Mouse (Mus musculus) heart, embryonic 13.5 days (tissue): Measurements from ENCODE around the gene Tfr2. TPM values are rescaled to one million over a fixed set of nuclear protein-coding genes. Genes with fewer than 3 reads are reported as not detected.
A peak's percentile ranks its signal among the peaks of the same experiment; 100 is the strongest.

Experiments
- ATAC-seq: fragments of 200-750 bp; cut with Nextera tagmentation; 2 replicates; pipeline ENCODE4 v1.8.0; 2017; ENCODE audit warnings: moderate TSS enrichment; ENCODE audit not compliant: insufficient number of reproducible peaks, low FRiP score, low TSS enrichment; ENCODE audit errors: extremely low read depth
- H3K27ac ChIP-seq: fragments of 300-500 bp; sonication (generic); replicated peaks from 2 replicates; pipeline ENCODE4 v1.5.1; 2015; ENCODE audit warnings: moderate library complexity, mild to moderate bottlenecking, inconsistent platforms
- H3K27me3 ChIP-seq: fragments of 300-500 bp; sonication (generic); replicated peaks from 2 replicates; pipeline ENCODE4 v1.6.1; 2015; ENCODE audit warnings: mild to moderate bottlenecking, inconsistent platforms
- H3K36me3 ChIP-seq: fragments of 300-500 bp; sonication (generic); 2 replicates; pipeline ENCODE4 v1.6.1; 2015; ENCODE audit warnings: mild to moderate bottlenecking, inconsistent platforms
- H3K4me1 ChIP-seq: fragments of 300-500 bp; sonication (generic); 2 replicates; pipeline ENCODE4 v1.6.1; 2015; ENCODE audit warnings: inconsistent platforms
- H3K4me2 ChIP-seq: fragments of 300-500 bp; sonication (generic); 2 replicates; pipeline ENCODE4 v1.6.1; 2015; ENCODE audit warnings: inconsistent platforms, mild to moderate bottlenecking, moderate library complexity
- H3K4me3 ChIP-seq: fragments of 300-500 bp; sonication (generic); 2 replicates; pipeline ENCODE4 v1.5.1; 2015; ENCODE audit warnings: moderate library complexity, mild to moderate bottlenecking, inconsistent platforms
- H3K9ac ChIP-seq: fragments of 300-500 bp; sonication (generic); 2 replicates; pipeline ENCODE4 v1.6.1; 2015; ENCODE audit warnings: inconsistent platforms, mild to moderate bottlenecking, moderate library complexity
- H3K9me3 ChIP-seq: fragments of 300-500 bp; sonication (generic); 2 replicates; pipeline ENCODE4 v1.6.1; 2016; ENCODE audit warnings: inconsistent platforms
- WGBS: fragments of 180-500 bp; shearing (Covaris S2); methylation state at CpG from one replicate; pipeline ENCODE4 v1.1.7; 2015; ENCODE audit warnings: mixed read lengths; 5-methylcytosine and 5-hydroxymethylcytosine counted together
- polyA plus RNA-seq: library from polyadenylated mRNA; unstranded; fragments of >200 nt; fragmentation: Nextera tagmentation; extraction: Ambion mirVana; gene quantifications from 2 replicates; pipeline ENCODE4 v1.2.1, GENCODE M21; 2015

The Tfr2 gene
- polyA plus RNA-seq, 1 experiment from 2014 or later: 0.59 TPM

DNA sequence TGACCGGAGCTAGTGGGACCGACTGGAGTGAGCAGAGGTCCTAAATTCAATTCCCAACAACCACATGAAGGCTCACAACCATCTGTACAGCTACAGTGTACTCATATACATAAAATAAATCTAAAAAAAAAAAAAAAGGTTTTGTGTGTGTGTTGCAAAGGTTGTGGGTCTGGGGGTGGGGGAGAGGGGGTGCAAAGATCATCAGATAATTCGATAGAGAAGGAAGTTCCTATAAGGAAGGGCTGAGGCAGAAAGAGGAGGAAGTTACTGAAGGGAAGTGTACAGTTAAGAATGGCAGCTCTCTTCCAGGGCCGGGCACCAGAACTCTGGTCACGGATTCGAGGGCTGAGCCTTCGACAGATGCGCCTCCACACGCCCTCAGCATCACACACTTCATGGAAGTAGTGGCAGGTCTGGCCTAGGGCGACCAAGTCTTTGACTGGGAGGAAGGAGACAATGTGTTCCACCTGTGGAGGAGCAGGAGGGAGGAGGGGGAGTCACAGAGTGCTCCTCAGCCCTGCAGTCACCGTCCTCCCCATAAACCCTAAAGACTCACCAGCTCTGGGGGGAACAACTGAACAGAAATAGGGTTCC is 54.4 kb downstream of the Tfr2 start:
- WGBS: 71% methylated on average over 11 of the region's 11 CpGs
- Histone ChIP-seq H3K9ac (no peak overlapping the region), H3K4me3 (no peak overlapping the region), H3K27me3 (peaks cover 4% of the 10 kb centered on the region; the same call in 1 of the 2 replicates), H3K4me1 (peaks cover 9% of the 10 kb centered on the region), H3K36me3 (no peaks in the 10 kb centered on the region), H3K9me3 (no peaks in the 10 kb centered on the region), H3K27ac (no peak overlapping the region), H3K4me2 (no peak overlapping the region)
- ATAC-seq: no peak

DNA sequence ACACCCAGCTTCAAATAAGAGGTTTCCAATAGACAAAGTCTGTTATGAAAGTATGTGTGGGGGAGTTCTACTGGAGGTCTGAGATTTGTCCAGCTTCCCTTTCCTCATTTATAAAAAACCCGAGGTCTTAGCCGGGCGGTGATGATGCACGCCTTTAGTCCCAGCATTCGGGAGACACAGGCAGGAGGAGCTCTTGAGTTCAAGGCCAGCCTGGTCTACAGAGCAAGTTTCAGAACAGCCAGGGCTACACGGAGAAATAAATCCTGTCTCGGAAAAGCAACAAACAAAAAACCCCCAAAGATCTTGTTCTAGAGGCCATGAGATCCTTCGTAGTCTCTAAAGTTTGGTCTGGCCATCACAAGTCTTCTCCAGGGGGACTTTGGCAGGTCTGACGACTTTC is 58.4 kb downstream of the Tfr2 start:
- peak overlapping the region; percentile 89 for H3K27ac ChIP-seq
- no peak for ATAC-seq
- peak overlapping the region; percentile 83 for H3K9ac ChIP-seq
- H3K4me1 ChIP-seq: peaks cover 41% of the 10 kb centered on the region
- WGBS: 2% methylated on average over 9 of the region's 9 CpGs
- H3K4me2 ChIP-seq: peak overlapping the region; percentile 75
- H3K9me3 ChIP-seq: no peaks in the 10 kb centered on the region
- H3K27me3 ChIP-seq: no peaks in the 10 kb centered on the region
- peaks cover 9% of the 10 kb centered on the region for H3K36me3 ChIP-seq
- H3K4me3 ChIP-seq: peak overlapping the region; percentile 96

DNA sequence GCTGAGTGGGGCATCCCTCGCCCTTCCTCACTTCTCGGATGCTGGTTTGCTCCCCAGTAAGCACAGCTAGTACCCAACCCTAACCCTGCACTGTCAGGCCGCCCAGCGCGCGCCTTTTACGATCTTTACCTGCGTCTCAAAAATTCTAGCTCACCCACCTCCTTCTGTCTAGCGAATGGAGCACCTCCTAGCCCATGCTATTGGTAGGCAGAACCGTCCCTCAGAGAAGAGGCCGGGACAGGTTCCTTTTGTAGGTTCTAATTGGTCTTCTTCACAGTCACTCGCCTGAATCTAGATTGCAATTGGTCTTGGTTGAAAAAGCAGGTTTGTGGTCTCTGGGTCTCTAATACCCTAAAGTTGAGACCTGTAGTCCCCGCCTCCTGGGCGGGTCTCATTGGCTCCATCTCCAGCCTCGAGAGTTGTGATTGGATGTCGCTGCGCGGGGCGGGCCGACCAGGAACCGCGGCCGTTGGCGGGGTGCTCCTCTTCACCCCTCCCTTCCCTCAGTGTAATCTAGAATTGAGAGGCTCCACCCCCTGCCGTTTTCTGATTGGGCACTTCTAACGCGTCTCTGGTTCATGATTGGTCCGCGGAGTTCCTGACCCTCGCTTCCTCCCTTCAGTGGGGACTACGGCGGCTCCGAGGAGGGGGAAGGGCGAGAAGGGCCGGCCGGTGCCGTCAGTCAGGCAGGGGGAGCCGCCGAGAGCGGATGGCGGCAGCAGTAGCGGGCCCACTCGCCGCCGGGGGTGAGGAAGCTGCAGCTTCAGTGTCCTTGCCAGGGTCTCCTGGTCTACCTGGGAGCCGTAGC is 59.1 kb downstream of the Tfr2 start, which contains the start of the genes Fbxo24, Lrch4 and Gm20605:
Gene Fbxo24, minus strand, starts transcription at position 505 of the 808 bp plus-strand sequence.
Gene Lrch4, plus strand, starts transcription at position 624 of the 808 bp plus-strand sequence.
Gene Gm20605, plus strand, starts transcription at position 678 of the 808 bp plus-strand sequence.
- ATAC-seq: peak; percentile 95
- H3K9ac ChIP-seq: peak within 1 kb of the TSS; percentile 94
- peaks cover 41% of the 10 kb centered on the region for H3K4me1 ChIP-seq
- no peaks in the 10 kb centered on the region for H3K27me3 ChIP-seq
- H3K27ac ChIP-seq: peak within 1 kb of the TSS; percentile 94
- no peaks in the 10 kb centered on the region for H3K9me3 ChIP-seq
- H3K4me3 ChIP-seq: peak within 1 kb of the TSS; percentile 96
- H3K36me3 ChIP-seq: peaks cover 16% of the 10 kb centered on the region
- peak within 1 kb of the TSS; percentile 96 for H3K4me2 ChIP-seq
- under 1% methylated on average over 46 of the region's 46 CpGs for WGBS

DNA sequence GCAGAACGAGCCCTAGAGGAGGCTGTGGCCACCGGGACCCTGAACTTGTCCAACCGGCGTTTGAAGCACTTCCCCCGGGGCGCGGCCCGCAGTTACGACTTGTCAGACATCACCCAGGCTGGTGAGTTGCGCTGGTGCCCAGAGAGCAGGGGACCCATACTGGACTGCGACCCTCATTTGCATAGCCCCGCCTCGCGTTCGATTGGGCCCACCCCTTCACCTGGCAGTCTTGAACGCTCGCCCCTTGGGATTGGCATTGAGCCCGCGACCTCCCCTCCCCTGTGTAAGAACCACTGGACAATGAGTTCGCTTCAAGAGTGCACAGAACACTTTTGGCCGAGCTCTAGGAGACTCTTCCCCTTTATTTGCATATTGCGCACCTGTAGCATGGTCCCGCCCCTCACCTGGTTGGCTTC is 59.7 kb downstream of the Tfr2 start:
- H3K9me3 ChIP-seq: no peaks in the 10 kb centered on the region
- peak; percentile 38 for ATAC-seq
- under 1% methylated on average over 23 of the region's 23 CpGs for WGBS
- peaks cover 22% of the 10 kb centered on the region for H3K36me3 ChIP-seq
- H3K27ac ChIP-seq: peak overlapping the region; percentile 94
- peaks cover 41% of the 10 kb centered on the region for H3K4me1 ChIP-seq
- no peaks in the 10 kb centered on the region for H3K27me3 ChIP-seq
- peak overlapping the region; percentile 96 for H3K4me2 ChIP-seq
- peak overlapping the region; percentile 94 for H3K9ac ChIP-seq
- peak overlapping the region; percentile 96 for H3K4me3 ChIP-seq

DNA sequence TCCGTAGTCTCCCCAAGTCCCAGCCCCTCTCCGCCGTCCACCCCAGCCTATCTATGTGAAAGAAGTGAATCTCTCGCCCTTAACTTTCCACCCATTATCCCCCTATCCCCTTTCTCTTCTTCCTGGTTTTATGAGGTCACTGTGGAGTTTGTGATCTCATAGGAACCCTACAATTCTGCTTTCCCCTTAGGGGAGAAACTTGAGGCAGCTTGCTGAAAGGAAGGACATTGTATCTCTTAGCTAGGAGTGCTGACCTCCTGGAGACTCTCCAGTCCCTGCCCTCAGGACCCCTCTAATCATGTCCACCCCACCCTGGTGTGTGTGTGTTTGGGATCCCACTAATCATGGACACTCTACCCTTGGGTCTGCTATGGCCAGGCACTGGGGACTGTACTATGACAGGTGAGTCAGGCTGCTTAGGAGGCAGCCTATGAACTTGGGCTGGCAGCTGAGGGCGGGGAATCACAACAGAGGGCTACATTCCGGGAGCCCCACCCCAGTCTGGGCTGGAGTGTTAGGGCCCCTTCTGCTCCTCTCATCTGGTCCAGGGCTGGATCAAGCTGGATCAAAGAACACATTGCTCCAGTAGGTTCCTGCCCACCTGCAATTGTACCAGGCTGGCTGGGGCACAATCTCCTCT is 60.4 kb downstream of the Tfr2 start:
- peak overlapping the region; percentile 94 for H3K27ac ChIP-seq
- no peaks in the 10 kb centered on the region for H3K27me3 ChIP-seq
- H3K4me2 ChIP-seq: peak overlapping the region; percentile 96
- H3K4me1 ChIP-seq: peaks cover 41% of the 10 kb centered on the region
- WGBS: 20% methylated on average over 6 of the region's 6 CpGs
- ATAC-seq: no peak
- peak overlapping the region; percentile 96 for H3K4me3 ChIP-seq
- no peaks in the 10 kb centered on the region for H3K9me3 ChIP-seq
- peaks cover 30% of the 10 kb centered on the region for H3K36me3 ChIP-seq
- H3K9ac ChIP-seq: peak overlapping the region; percentile 94

DNA sequence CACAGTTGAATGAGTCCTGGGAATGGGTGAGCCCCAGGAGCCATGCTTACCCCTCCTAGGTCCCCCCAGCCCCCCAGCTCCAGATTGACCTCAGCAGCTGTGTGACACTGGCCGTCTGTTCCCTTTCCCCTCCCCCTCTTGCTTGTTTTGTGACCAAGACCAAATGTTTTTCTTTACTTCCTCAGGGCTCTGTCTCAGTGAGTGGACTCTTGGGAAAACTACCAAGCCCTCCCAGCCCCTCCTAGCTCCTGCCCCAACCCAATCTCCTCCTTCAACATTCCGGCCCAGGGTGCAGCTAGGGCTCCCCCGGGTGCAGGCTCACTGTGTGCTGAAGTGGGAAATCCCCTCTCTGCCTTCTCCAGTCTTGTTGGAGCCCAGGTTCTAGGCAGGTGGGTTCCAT is 61.0 kb downstream of the Tfr2 start:
- H3K36me3 ChIP-seq: peaks cover 35% of the 10 kb centered on the region
- H3K9ac ChIP-seq: peak overlapping the region; percentile 94
- no peak for ATAC-seq
- no peaks in the 10 kb centered on the region for H3K9me3 ChIP-seq
- H3K4me2 ChIP-seq: peak overlapping the region; percentile 96
- WGBS: 35% methylated on average over 3 of the region's 3 CpGs
- no peaks in the 10 kb centered on the region for H3K27me3 ChIP-seq
- H3K4me3 ChIP-seq: peak overlapping the region; percentile 96
- H3K4me1 ChIP-seq: peaks cover 41% of the 10 kb centered on the region
- H3K27ac ChIP-seq: peak overlapping the region; percentile 94

DNA sequence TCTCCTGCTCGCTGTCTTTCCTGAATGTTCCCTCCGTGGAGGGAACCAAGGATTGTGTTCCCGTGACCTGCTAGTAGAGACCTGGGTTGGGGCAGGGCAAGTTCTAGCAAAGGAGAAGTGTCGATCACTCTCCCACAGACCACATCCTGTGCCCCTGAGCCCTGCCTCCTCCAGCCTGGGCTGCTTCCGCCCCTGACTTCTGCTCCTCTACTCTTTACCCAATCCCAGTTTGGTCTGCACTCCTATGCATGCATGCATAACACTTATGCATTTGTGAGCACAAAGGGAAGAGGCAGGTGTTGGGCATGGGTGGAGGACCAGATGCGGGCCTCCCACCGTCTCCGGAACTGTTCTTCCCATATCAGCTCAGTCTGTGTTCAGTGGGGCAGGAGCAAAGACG is 61.5 kb downstream of the Tfr2 start:
- peaks cover 41% of the 10 kb centered on the region for H3K36me3 ChIP-seq
- ATAC-seq: no peak
- H3K27ac ChIP-seq: peak overlapping the region; percentile 94
- H3K27me3 ChIP-seq: no peaks in the 10 kb centered on the region
- H3K9me3 ChIP-seq: no peaks in the 10 kb centered on the region
- peaks cover 41% of the 10 kb centered on the region for H3K4me1 ChIP-seq
- peak overlapping the region; percentile 94 for H3K9ac ChIP-seq
- WGBS: 53% methylated on average over 9 of the region's 9 CpGs
- peak overlapping the region; percentile 96 for H3K4me3 ChIP-seq
- H3K4me2 ChIP-seq: peak overlapping the region; percentile 96

DNA sequence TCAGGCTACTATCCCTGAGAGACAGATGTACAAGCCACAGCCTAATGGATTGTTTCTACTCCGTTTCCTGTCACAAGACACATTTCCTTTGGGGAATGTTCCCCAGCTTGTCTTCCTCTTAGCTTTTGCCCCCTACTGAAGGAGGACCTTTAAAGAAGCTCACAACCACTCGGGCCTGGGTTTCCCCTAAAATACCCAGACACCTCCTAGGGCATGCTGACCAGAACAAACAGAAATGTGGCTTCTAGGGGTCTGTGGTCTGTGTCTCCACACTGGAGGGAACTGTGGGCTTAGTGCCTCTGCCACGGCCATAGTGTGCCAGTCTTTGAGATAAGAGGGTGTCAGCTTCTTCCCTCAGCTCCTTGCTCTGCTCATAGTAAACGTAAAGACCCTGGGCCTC is 62.0 kb downstream of the Tfr2 start:
- peak overlapping the region; percentile 94; the same call in 1 of the 2 replicates for H3K27ac ChIP-seq
- peaks cover 45% of the 10 kb centered on the region for H3K36me3 ChIP-seq
- no peaks in the 10 kb centered on the region for H3K27me3 ChIP-seq
- H3K9me3 ChIP-seq: no peaks in the 10 kb centered on the region
- peak overlapping the region; percentile 94 for H3K9ac ChIP-seq
- peaks cover 41% of the 10 kb centered on the region for H3K4me1 ChIP-seq
- peak overlapping the region; percentile 96 for H3K4me2 ChIP-seq
- no peak for ATAC-seq
- WGBS: 43% methylated on average over 4 of the region's 4 CpGs
- peak overlapping the region; percentile 96; the same call in 1 of the 2 replicates for H3K4me3 ChIP-seq

DNA sequence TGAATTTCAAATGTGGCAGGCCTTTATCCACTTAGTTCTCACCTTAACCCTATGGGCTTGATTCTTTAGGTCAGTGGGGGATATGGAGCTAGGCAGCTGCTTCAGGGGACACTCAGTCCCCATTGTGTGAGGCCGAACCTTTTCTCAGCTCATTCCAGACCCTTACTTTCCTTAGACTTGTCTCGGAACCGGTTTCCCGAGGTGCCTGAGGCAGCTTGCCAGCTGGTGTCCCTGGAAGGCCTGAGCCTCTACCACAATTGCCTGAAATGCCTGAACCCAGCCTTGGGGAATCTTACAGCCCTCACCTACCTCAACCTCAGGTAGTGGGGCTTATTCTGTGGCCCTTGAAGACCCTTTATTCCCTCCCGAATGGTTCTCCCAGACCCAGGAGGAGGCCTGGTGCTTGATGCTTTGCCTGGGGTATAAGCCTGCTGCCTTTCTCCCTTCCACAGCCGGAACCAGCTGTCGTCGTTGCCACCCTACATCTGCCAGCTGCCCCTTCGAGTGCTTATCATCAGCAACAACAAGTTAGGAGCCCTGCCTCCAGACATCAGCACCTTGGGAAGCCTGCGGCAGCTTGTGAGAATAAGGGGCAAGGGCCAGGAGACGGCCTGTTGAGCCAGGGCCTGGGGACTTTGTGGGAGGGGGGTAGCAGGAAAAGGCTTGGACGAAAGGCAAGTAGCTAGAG is 63.9 kb downstream of the Tfr2 start:
- no peaks in the 10 kb centered on the region for H3K27me3 ChIP-seq
- no peak overlapping the region for H3K27ac ChIP-seq
- H3K4me3 ChIP-seq: no peak overlapping the region
- no peak overlapping the region for H3K4me2 ChIP-seq
- no peaks in the 10 kb centered on the region for H3K9me3 ChIP-seq
- peaks cover 32% of the 10 kb centered on the region for H3K4me1 ChIP-seq
- H3K36me3 ChIP-seq: peaks cover 65% of the 10 kb centered on the region
- WGBS: 65% methylated on average over 12 of the region's 12 CpGs
- ATAC-seq: no peak
- H3K9ac ChIP-seq: 0 out of 2 replicates have a peak overlapping the region, but pooled peaks have one; percentile 24
